ENCODE assay signal across 8 mouse cellular contexts in genomic region chr5:30667686-30668085, GRCm38 (mm10). TPM values are rescaled to one million over a fixed set of nuclear protein-coding genes. Genes with fewer than 3 reads are reported as not detected.
DNase-seq lines count a peak whose midpoint lies in the region; ATAC-seq and TF ChIP-seq lines count a peak whose summit lies in the region.

No protein-coding gene starts in this region.

- no peaks in the 10 kb centered on the region for H3K9me3 ChIP-seq in kidney, embryonic 14.5 days (ENCODE audit: control insufficient read depth, low read length)
- no peaks in the 10 kb centered on the region for H3K9me3 ChIP-seq in hindbrain, postnatal 0 days (ENCODE audit: low read length)
- H3K9me3 ChIP-seq in midbrain, postnatal 0 days (ENCODE audit: low read length): no peaks in the 10 kb centered on the region

- TF ChIP-seq CTCF in hindbrain, postnatal 0 days (IDR thresholded peaks at IDR 0.05; ENCODE audit: low read depth): no peak
- TF ChIP-seq CTCF in midbrain, postnatal 0 days (IDR thresholded peaks at IDR 0.05): no peak

- no peak for DNase-seq in kidney, postnatal 4 days
- DNase-seq in hindbrain, postnatal 0 days (ENCODE audit: low spot score): no peak
- DNase-seq in midbrain, postnatal 0 days (ENCODE audit: low spot score): no peak
- DNase-seq in left cerebral cortex, adult 11 months (ENCODE audit: low spot score): no peak
- no peak for DNase-seq in adipocyte (ENCODE audit: low spot score)
- no peak for DNase-seq in spleen, postnatal 4 days (ENCODE audit: low spot score in 2 of 2)

- H3K27ac ChIP-seq in kidney, embryonic 14.5 days (ENCODE audit: low read depth, low read length): no peak overlapping the region
- no peak overlapping the region for H3K27ac ChIP-seq in brown adipose tissue, adult 24 weeks (replicated peaks; ENCODE audit: low read depth, low read length)
- no peak overlapping the region for H3K27ac ChIP-seq in hindbrain, postnatal 0 days
- no peak overlapping the region for H3K27ac ChIP-seq in midbrain, postnatal 0 days (ENCODE audit: low read depth, low read length)

- H3K4me2 ChIP-seq in kidney, embryonic 14.5 days (replicated peaks; ENCODE audit: low read depth, low read length): peak overlapping the region; percentile 63
- H3K4me2 ChIP-seq in hindbrain, postnatal 0 days (ENCODE audit: low read depth, low read length): peak overlapping the region; percentile 97
- peak overlapping the region; percentile 97 for H3K4me2 ChIP-seq in midbrain, postnatal 0 days (ENCODE audit: low read depth, low read length, poor library complexity, severe bottlenecking)

- peaks cover 18% of the 10 kb centered on the region for H3K4me1 ChIP-seq in kidney, embryonic 14.5 days (ENCODE audit: control insufficient read depth, insufficient read depth, low read length)
- H3K4me1 ChIP-seq in brown adipose tissue, adult 24 weeks (ENCODE audit: control insufficient read depth, insufficient read depth, insufficient read length, low read length): peaks cover 8% of the 10 kb centered on the region; the same call in 1 of the 2 replicates
- H3K4me1 ChIP-seq in hindbrain, postnatal 0 days (ENCODE audit: insufficient read depth, low read length): 0 out of 2 replicates have a peak, but pooled peaks cover 3% of the 10 kb centered on the region
- no peaks in the 10 kb centered on the region for H3K4me1 ChIP-seq in midbrain, postnatal 0 days (ENCODE audit: insufficient read depth, low read length)

- ATAC-seq in kidney, embryonic 14.5 days (ENCODE audit: low FRiP score, low TSS enrichment): no peak
- ATAC-seq in hindbrain, postnatal 0 days: no peak
- ATAC-seq in midbrain, postnatal 0 days (ENCODE audit: low FRiP score): no peak

- no peaks in the 10 kb centered on the region for H3K27me3 ChIP-seq in kidney, embryonic 14.5 days (ENCODE audit: control insufficient read depth, insufficient read depth, low read length)
- no peaks in the 10 kb centered on the region for H3K27me3 ChIP-seq in hindbrain, postnatal 0 days (ENCODE audit: insufficient read depth, low read length)
- no peaks in the 10 kb centered on the region for H3K27me3 ChIP-seq in midbrain, postnatal 0 days (ENCODE audit: insufficient read depth, low read length)

- peak overlapping the region; percentile 70 for H3K4me3 ChIP-seq in kidney, embryonic 14.5 days (ENCODE audit: low read length)
- H3K4me3 ChIP-seq in brown adipose tissue, adult 24 weeks (ENCODE audit: insufficient read depth, low read depth, low read length): peak overlapping the region; percentile 74
- H3K4me3 ChIP-seq in hindbrain, postnatal 0 days (ENCODE audit: low read length): peak overlapping the region; percentile 85
- peak overlapping the region; percentile 66 for H3K4me3 ChIP-seq in midbrain, postnatal 0 days (ENCODE audit: low read depth, low read length)

- peaks cover 39% of the 10 kb centered on the region for H3K36me3 ChIP-seq in kidney, embryonic 14.5 days (ENCODE audit: control insufficient read depth, insufficient read depth, low read length)
- H3K36me3 ChIP-seq in hindbrain, postnatal 0 days (ENCODE audit: insufficient read depth, low read length): no peaks in the 10 kb centered on the region
- no peaks in the 10 kb centered on the region for H3K36me3 ChIP-seq in midbrain, postnatal 0 days (ENCODE audit: insufficient read depth, low read length)

- H3K9ac ChIP-seq in kidney, embryonic 14.5 days (ENCODE audit: low read depth, low read length): peak overlapping the region; percentile 78
- no peak overlapping the region for H3K9ac ChIP-seq in hindbrain, postnatal 0 days (replicated peaks; ENCODE audit: low read length)
- peak overlapping the region; percentile 44; the same call in 1 of the 2 replicates for H3K9ac ChIP-seq in midbrain, postnatal 0 days (replicated peaks; ENCODE audit: low read length, poor library complexity, severe bottlenecking)

- WGBS in kidney, embryonic 14.5 days: 2% methylated on average over 3 of the region's 3 CpGs
- WGBS in hindbrain, postnatal 0 days: 9% methylated on average over 3 of the region's 3 CpGs
- 3% methylated on average over 3 of the region's 3 CpGs for WGBS in midbrain, postnatal 0 days

RNA-seq across cellular contexts. Expression of gene Cenpa, which starts 1.1 kb away (rescaled TPM):
- polyA plus RNA-seq in kidney, embryonic 14.5 days (2014; fragmentation: Nextera tagmentation; extraction: Ambion mirVana): 363 and 456 TPM in 2 replicates
- polyA plus RNA-seq in brown adipose tissue, adult 24 weeks (2012; ENCODE audit: insufficient read depth, insufficient read length, missing spikeins): 4.2 and 13.7 TPM in 2 replicates
- total RNA-seq in hindbrain, postnatal 0 days (2014; rRNA removed): 27.8 and 28.1 TPM in 2 replicates
- 53.4 and 63.2 TPM in 2 replicates for polyA plus RNA-seq in hindbrain, postnatal 0 days (2015; fragmentation: Nextera tagmentation; extraction: Ambion mirVana)
- total RNA-seq in midbrain, postnatal 0 days (2014; rRNA removed): 8.9 and 9.4 TPM in 2 replicates
- polyA plus RNA-seq in midbrain, postnatal 0 days (2015; fragmentation: Nextera tagmentation; extraction: Ambion mirVana): 19.6 and 22.6 TPM in 2 replicates

RNA-seq across cellular contexts. Expression of gene Slc35f6, which starts 20.0 kb away (rescaled TPM):
- polyA plus RNA-seq in kidney, embryonic 14.5 days (2014; fragmentation: Nextera tagmentation; extraction: Ambion mirVana): 15.8 and 27.6 TPM in 2 replicates
- polyA plus RNA-seq in brown adipose tissue, adult 24 weeks (2012; ENCODE audit: insufficient read depth, insufficient read length, missing spikeins): 20.9 and 21.8 TPM in 2 replicates
- total RNA-seq in hindbrain, postnatal 0 days (2014; rRNA removed): 70.6 and 95.8 TPM in 2 replicates
- polyA plus RNA-seq in hindbrain, postnatal 0 days (2015; fragmentation: Nextera tagmentation; extraction: Ambion mirVana): 29.6 and 31.3 TPM in 2 replicates
- 62.5 and 65.3 TPM in 2 replicates for total RNA-seq in midbrain, postnatal 0 days (2014; rRNA removed)
- 25.1 and 30.9 TPM in 2 replicates for polyA plus RNA-seq in midbrain, postnatal 0 days (2015; fragmentation: Nextera tagmentation; extraction: Ambion mirVana)

RNA-seq across cellular contexts. Expression of gene Dpysl5, which starts 43.7 kb away (rescaled TPM):
- polyA plus RNA-seq in kidney, embryonic 14.5 days (2014; fragmentation: Nextera tagmentation; extraction: Ambion mirVana): 3.8 and 7.2 TPM in 2 replicates
- polyA plus RNA-seq in brown adipose tissue, adult 24 weeks (2012; ENCODE audit: insufficient read depth, insufficient read length, missing spikeins): not detected in 2 replicates
- total RNA-seq in hindbrain, postnatal 0 days (2014; rRNA removed): 261 and 286 TPM in 2 replicates
- polyA plus RNA-seq in hindbrain, postnatal 0 days (2015; fragmentation: Nextera tagmentation; extraction: Ambion mirVana): 120 and 148 TPM in 2 replicates
- 334 and 374 TPM in 2 replicates for total RNA-seq in midbrain, postnatal 0 days (2014; rRNA removed)
- 232 and 234 TPM in 2 replicates for polyA plus RNA-seq in midbrain, postnatal 0 days (2015; fragmentation: Nextera tagmentation; extraction: Ambion mirVana)

Comparison
In these comparisons a context has a peak if more than half of its experiments do, and no peak if none do; other contexts are left out.
1. RNA of gene Dpysl5, which starts 43.7 kb away (polyA plus RNA-seq): 232 to 234 TPM in midbrain, postnatal 0 days and 120 to 148 TPM in hindbrain, postnatal 0 days; 3.8 to 7.2 TPM in kidney, embryonic 14.5 days and not detected in brown adipose tissue, adult 24 weeks; every median in the first group is over 10 times any median in the second.
2. Peak in every context shown above with its lines, with median percentiles within 50 percentile points of each other: H3K4me2 ChIP-seq and H3K4me3 ChIP-seq.